Mouse (Mus musculus) ES-E14 (cell line): Measurements from ENCODE around the gene Plek2.

Source experiments
- CHD2 ChIP-seq: IDR thresholded peaks from 2 replicates; pipeline ENCODE4 v1.6.1; 2014; ENCODE audit warnings: mild to moderate bottlenecking, low read depth, low read length, inconsistent platforms
- HCFC1 ChIP-seq: IDR thresholded peaks from 2 replicates; pipeline ENCODE4 v1.6.1; 2012; ENCODE audit warnings: low read length, inconsistent platforms, borderline replicate concordance; ENCODE audit not compliant: insufficient read depth
- MAFK ChIP-seq: IDR thresholded peaks from 2 replicates; pipeline ENCODE4 v1.6.1; 2014; ENCODE audit warnings: mild to moderate bottlenecking, low read depth, low read length, inconsistent platforms; ENCODE audit not compliant: insufficient read depth
- ZC3H11A ChIP-seq: IDR thresholded peaks from 2 replicates; pipeline ENCODE4 v1.6.1; 2012; ENCODE audit warnings: low read depth, mild to moderate bottlenecking, inconsistent platforms, low read length, borderline replicate concordance
- ZNF384 ChIP-seq: IDR thresholded peaks from 2 replicates; pipeline ENCODE4 v1.6.1; 2012; ENCODE audit warnings: low read depth, low read length, inconsistent platforms

GRCm38 (mm10) chr12:78901467-78901866 lies 5.3 kb downstream of the Plek2 start:
- TF ChIP-seq ZNF384: no peak
- no peak for TF ChIP-seq ZC3H11A
- no peak for TF ChIP-seq HCFC1
- TF ChIP-seq MAFK: no peak
- no peak for TF ChIP-seq CHD2
